Mouse (Mus musculus) spleen, adult 2 months (tissue): Measurements from ENCODE around the gene Eif4g1.

Experiments used
- CTCF ChIP-seq: fragments of 200-500 bp; IDR thresholded peaks from 2 replicates; pipeline ENCODE4 v1.5.1; 2011; ENCODE audit warnings: mild to moderate bottlenecking, inconsistent platforms; ENCODE audit not compliant: insufficient read depth, insufficient read length, insufficient replicate concordance; ENCODE audit errors: extremely low read depth
- POLR2A ChIP-seq: fragments of 200-500 bp; IDR thresholded peaks from 2 replicates; pipeline ENCODE4 v1.6.1; 2011; ENCODE audit warnings: low read depth, low read length, inconsistent platforms

DNA sequence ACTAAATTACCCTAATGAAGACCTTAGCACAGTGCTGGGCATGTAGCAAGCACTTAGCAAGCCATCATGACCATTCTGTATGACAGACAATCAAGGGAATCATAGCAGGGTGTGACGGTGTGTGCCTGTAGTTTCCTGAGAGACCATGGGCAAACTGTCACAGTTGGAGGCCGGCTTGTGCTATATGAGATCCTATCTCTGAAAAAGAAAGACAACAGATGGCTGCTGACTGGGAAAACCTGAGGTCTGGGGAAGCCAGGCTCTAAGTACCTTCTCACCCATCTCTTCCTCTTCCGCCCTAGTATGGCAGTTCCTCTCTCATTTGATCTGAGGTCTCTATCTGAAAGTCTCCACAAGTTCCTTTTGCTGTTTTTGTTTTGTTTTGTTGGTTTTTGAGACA lies 37.7 kb downstream of the Eif4g1 start:
- no peak for TF ChIP-seq CTCF
- no peak for TF ChIP-seq POLR2A
